Mouse (Mus musculus) cerebellum, adult 2 months (tissue): ENCODE data around the gene Eci1. TPM values are rescaled to one million over a fixed set of nuclear protein-coding genes. Genes with fewer than 3 reads are reported as not detected.

Source experiments
- DNase-seq, 2 experiments: peaks; one replicate each; pipeline ENCODE4 v3.0.0; 2021
- H3K27ac ChIP-seq: fragments of 200-500 bp; 2 replicates; pipeline ENCODE4 v1.5.1; 2012; ENCODE audit warnings: low read length, control low read depth, inconsistent platforms; ENCODE audit not compliant: insufficient read depth
- H3K27me3 ChIP-seq: fragments of 200-500 bp; 2 replicates; pipeline ENCODE4 v1.6.1; 2012; ENCODE audit warnings: inconsistent platforms, mild to moderate bottlenecking, low read length, moderate library complexity; ENCODE audit not compliant: control insufficient read depth, insufficient read depth
- H3K4me1 ChIP-seq: fragments of 200-500 bp; 2 replicates; pipeline ENCODE4 v1.6.1; 2011; ENCODE audit warnings: low read length; ENCODE audit not compliant: control insufficient read depth, insufficient read depth
- H3K4me3 ChIP-seq: fragments of 200-500 bp; replicated peaks from 2 replicates; pipeline ENCODE3; 2011; ENCODE audit warnings: mild to moderate bottlenecking, low read depth, low read length, control low read depth; ENCODE audit not compliant: insufficient read depth
- CTCF ChIP-seq: fragments of 200-500 bp; IDR thresholded peaks from 2 replicates; pipeline ENCODE4 v1.5.1; 2011; ENCODE audit warnings: low read depth, mild to moderate bottlenecking, control low read depth, low read length, moderate library complexity, borderline replicate concordance; ENCODE audit not compliant: insufficient read depth
- POLR2A ChIP-seq: fragments of 200-500 bp; IDR thresholded peaks from 2 replicates; pipeline ENCODE4 v1.6.1; 2011; ENCODE audit warnings: low read length, control low read depth, borderline replicate concordance; ENCODE audit not compliant: insufficient read depth
- WGBS: fragments of 180-500 bp; shearing (Covaris S2); methylation state at CpG from one replicate; pipeline ENCODE4 v1.1.7; 2018; 5-methylcytosine and 5-hydroxymethylcytosine counted together
- polyA plus RNA-seq: library from polyadenylated mRNA; depleted of rRNA; stranded (reverse); fragments of >200 nt; gene quantifications from 2 replicates; pipeline ENCODE4 v1.2.3, GENCODE M21; 2012

The Eci1 gene
- polyA plus RNA-seq, 1 experiment, result 77.3 TPM

- Histone ChIP-seq H3K4me1 (peaks cover 19% of the 10 kb centered on the region; the same call in 1 of the 2 replicates), H3K27me3 (no peaks in the 10 kb centered on the region), H3K27ac (peak overlapping the region; percentile 32), H3K4me3 (no peak overlapping the region)
- peak; percentile 38 to 39 for DNase-seq
- TF ChIP-seq POLR2A (no peak), CTCF (no peak)
- 37% methylated on average over 7 of the region's 7 CpGs for WGBS
These were observed 536 bp upstream of the Eci1 start for GRCm38 (mm10) chr17:24425905-24426304.

- no peak for TF ChIP-seq POLR2A
- no peak for TF ChIP-seq CTCF
- peaks cover 19% of the 10 kb centered on the region; the same call in 1 of the 2 replicates for H3K4me1 ChIP-seq
- DNase-seq, result no peak
- H3K27ac ChIP-seq, result peak overlapping the region; percentile 41; the same call in 1 of the 2 replicates
- WGBS, result 2% methylated on average over 8 of the region's 8 CpGs
- H3K27me3 ChIP-seq, result no peaks in the 10 kb centered on the region
- H3K4me3 ChIP-seq, result peak overlapping the region; percentile 79
These were observed 723 bp downstream of the Eci1 start for GRCm38 (mm10) chr17:24427170-24427557.

GRCm38 (mm10) chr17:24429201-24429983, 3.0 kb downstream of the Eci1 start:
- no peaks in the 10 kb centered on the region for H3K27me3 ChIP-seq
- H3K27ac ChIP-seq, result no peak overlapping the region
- no peak for DNase-seq
- peaks cover 13% of the 10 kb centered on the region; the same call in 1 of the 2 replicates for H3K4me1 ChIP-seq
- H3K4me3 ChIP-seq, result no peak overlapping the region
- WGBS, result 73% methylated on average over 14 of the region's 14 CpGs
- TF ChIP-seq CTCF, result no peak
- no peak for TF ChIP-seq POLR2A

- H3K4me3 ChIP-seq, result no peak overlapping the region
- H3K27me3 ChIP-seq, result no peaks in the 10 kb centered on the region
- H3K4me1 ChIP-seq, result peaks cover 14% of the 10 kb centered on the region
- no peak for TF ChIP-seq POLR2A
- peak; percentile 56 for TF ChIP-seq CTCF
- no peak overlapping the region; the same call in 1 of the 2 replicates for H3K27ac ChIP-seq
- 36% methylated on average over 5 of the region's 5 CpGs for WGBS
- DNase-seq, result peak; percentile 67 to 68
These were observed 10.6 kb downstream of the Eci1 start for GRCm38 (mm10) chr17:24437016-24437415.

- TF ChIP-seq POLR2A (no peak), CTCF (no peak)
- Histone ChIP-seq H3K4me1 (peaks cover 40% of the 10 kb centered on the region), H3K4me3 (no peak overlapping the region), H3K27me3 (no peaks in the 10 kb centered on the region), H3K27ac (no peak overlapping the region)
- 80% methylated on average over 8 of the region's 8 CpGs for WGBS
- no peak for DNase-seq
These were observed 13.9 kb downstream of the Eci1 start for GRCm38 (mm10) chr17:24440377-24440776.

GRCm38 (mm10) chr17:24441148-24441547, 14.7 kb downstream of the Eci1 start:
- no peak overlapping the region for H3K4me3 ChIP-seq
- 14% methylated on average over 2 of the region's 2 CpGs for WGBS
- no peak for DNase-seq
- H3K4me1 ChIP-seq, result peaks cover 40% of the 10 kb centered on the region
- no peak overlapping the region for H3K27ac ChIP-seq
- H3K27me3 ChIP-seq, result no peaks in the 10 kb centered on the region
- no peak for TF ChIP-seq CTCF
- TF ChIP-seq POLR2A, result no peak

- Histone ChIP-seq H3K27me3 (no peaks in the 10 kb centered on the region), H3K27ac (peak overlapping the region; percentile 29; the same call in 1 of the 2 replicates), H3K4me1 (peaks cover 37% of the 10 kb centered on the region), H3K4me3 (no peak overlapping the region)
- no peak for DNase-seq
- no peak for TF ChIP-seq CTCF
- TF ChIP-seq POLR2A, result no peak
- WGBS, result 67% methylated on average over 14 of the region's 14 CpGs
These were observed 15.7 kb downstream of the Eci1 start for GRCm38 (mm10) chr17:24442107-24442506.

GRCm38 (mm10) chr17:24442632-24443155, 16.3 kb downstream of the Eci1 start, which contains the start of gene Dnase1l2:
Gene Dnase1l2, minus strand, starts transcription at chr17:24443105.
- no peak for TF ChIP-seq POLR2A
- TF ChIP-seq CTCF, result no peak
- WGBS, result 22% methylated on average over 7 of the region's 7 CpGs
- Histone ChIP-seq H3K27me3 (no peaks in the 10 kb centered on the region), H3K4me1 (peaks cover 37% of the 10 kb centered on the region), H3K27ac (peak within 1 kb of the TSS; percentile 35), H3K4me3 (no peak within 1 kb of the TSS)
- peak; percentile 50 to 59 for DNase-seq
